Mouse (Mus musculus): Measurements from ENCODE around the gene B3gnt2. TPM values are rescaled to one million over a fixed set of nuclear protein-coding genes. Genes with fewer than 3 reads are reported as not detected.
A peak's percentile ranks its signal among the peaks of the same experiment; 100 is the strongest.

The B3gnt2 gene
- polyA plus RNA-seq, 1 experiment: 18.9 TPM

GRCm38 (mm10) chr11:22781190-22781589, 79.6 kb downstream of the B3gnt2 start:
- Histone ChIP-seq H3K4me3 (ENCODE audit: extremely low read depth, insufficient read depth, insufficient read length) (no peak overlapping the region), H3K4me1 (ENCODE audit: control insufficient read depth, insufficient read depth, insufficient read length) (peaks cover 25% of the 10 kb centered on the region), H3K27ac (ENCODE audit: insufficient read depth, low read length) (no peak overlapping the region), H3K27me3 (ENCODE audit: control insufficient read depth, insufficient read depth, low read length) (no peaks in the 10 kb centered on the region), H3K36me3 (ENCODE audit: control insufficient read depth, insufficient read depth, low read length) (no peaks in the 10 kb centered on the region)
- TF ChIP-seq POLR2A (IDR thresholded peaks at IDR 0.05; ENCODE audit: low read depth, low read length): no peak
- TF ChIP-seq CTCF (IDR thresholded peaks at IDR 0.05; ENCODE audit: extremely low read depth, insufficient read depth, insufficient read length, insufficient replicate concordance): no peak
- no peak for DNase-seq (ENCODE audit: low read depth in 1 of 2, low spot score in 2 of 2)

- Histone ChIP-seq H3K27ac (ENCODE audit: insufficient read depth, low read length) (0 out of 2 replicates have a peak overlapping the region, but pooled peaks have one; percentile 8), H3K4me1 (ENCODE audit: control insufficient read depth, insufficient read depth, insufficient read length) (peaks cover 25% of the 10 kb centered on the region), H3K36me3 (ENCODE audit: control insufficient read depth, insufficient read depth, low read length) (no peaks in the 10 kb centered on the region), H3K4me3 (ENCODE audit: extremely low read depth, insufficient read depth, insufficient read length) (no peak overlapping the region), H3K27me3 (ENCODE audit: control insufficient read depth, insufficient read depth, low read length) (no peaks in the 10 kb centered on the region)
- no peak for DNase-seq (ENCODE audit: low read depth in 1 of 2, low spot score in 2 of 2)
- 78% methylated on average over 2 of the region's 2 CpGs for WGBS
- no peak for TF ChIP-seq POLR2A (IDR thresholded peaks at IDR 0.05; ENCODE audit: low read depth, low read length)
- TF ChIP-seq CTCF (IDR thresholded peaks at IDR 0.05; ENCODE audit: extremely low read depth, insufficient read depth, insufficient read length, insufficient replicate concordance): no peak
Measured at GRCm38 (mm10) chr11:22780761-22781160, 80.0 kb downstream of the B3gnt2 start.

- Histone ChIP-seq H3K4me3 (ENCODE audit: extremely low read depth, insufficient read depth, insufficient read length) (no peak overlapping the region), H3K4me1 (ENCODE audit: control insufficient read depth, insufficient read depth, insufficient read length) (peaks cover 25% of the 10 kb centered on the region), H3K27me3 (ENCODE audit: control insufficient read depth, insufficient read depth, low read length) (no peaks in the 10 kb centered on the region), H3K27ac (ENCODE audit: insufficient read depth, low read length) (peak overlapping the region; percentile 40), H3K36me3 (ENCODE audit: control insufficient read depth, insufficient read depth, low read length) (no peaks in the 10 kb centered on the region)
- no peak for TF ChIP-seq POLR2A (IDR thresholded peaks at IDR 0.05; ENCODE audit: low read depth, low read length)
- no peak for TF ChIP-seq CTCF (IDR thresholded peaks at IDR 0.05; ENCODE audit: extremely low read depth, insufficient read depth, insufficient read length, insufficient replicate concordance)
- no peak for DNase-seq (ENCODE audit: low read depth in 1 of 2, low spot score in 2 of 2)
- 17% methylated on average over 6 of the region's 6 CpGs for WGBS
Measured at GRCm38 (mm10) chr11:22779821-22780551, 80.8 kb downstream of the B3gnt2 start.

- Histone ChIP-seq H3K4me3 (ENCODE audit: extremely low read depth, insufficient read depth, insufficient read length) (no peak overlapping the region), H3K27ac (ENCODE audit: insufficient read depth, low read length) (no peak overlapping the region), H3K36me3 (ENCODE audit: control insufficient read depth, insufficient read depth, low read length) (no peaks in the 10 kb centered on the region), H3K27me3 (ENCODE audit: control insufficient read depth, insufficient read depth, low read length) (no peaks in the 10 kb centered on the region), H3K4me1 (ENCODE audit: control insufficient read depth, insufficient read depth, insufficient read length) (peaks cover 25% of the 10 kb centered on the region)
- WGBS: 82% methylated on average over 3 of the region's 3 CpGs
- DNase-seq (ENCODE audit: low read depth in 1 of 2, low spot score in 2 of 2): no peak
- TF ChIP-seq POLR2A (IDR thresholded peaks at IDR 0.05; ENCODE audit: low read depth, low read length) (no peak), CTCF (IDR thresholded peaks at IDR 0.05; ENCODE audit: extremely low read depth, insufficient read depth, insufficient read length, insufficient replicate concordance) (no peak)
Measured at GRCm38 (mm10) chr11:22778596-22778995, 82.2 kb downstream of the B3gnt2 start.

GRCm38 (mm10) chr11:22777531-22777930, 83.2 kb downstream of the B3gnt2 start:
- DNase-seq (ENCODE audit: low read depth in 1 of 2, low spot score in 2 of 2): no peak
- TF ChIP-seq POLR2A (IDR thresholded peaks at IDR 0.05; ENCODE audit: low read depth, low read length) (no peak), CTCF (IDR thresholded peaks at IDR 0.05; ENCODE audit: extremely low read depth, insufficient read depth, insufficient read length, insufficient replicate concordance) (no peak)
- Histone ChIP-seq H3K4me1 (ENCODE audit: control insufficient read depth, insufficient read depth, insufficient read length) (peaks cover 20% of the 10 kb centered on the region), H3K36me3 (ENCODE audit: control insufficient read depth, insufficient read depth, low read length) (no peaks in the 10 kb centered on the region), H3K27me3 (ENCODE audit: control insufficient read depth, insufficient read depth, low read length) (no peaks in the 10 kb centered on the region), H3K27ac (ENCODE audit: insufficient read depth, low read length) (no peak overlapping the region), H3K4me3 (ENCODE audit: extremely low read depth, insufficient read depth, insufficient read length) (no peak overlapping the region)
- WGBS: 89% methylated on average over 2 of the region's 2 CpGs

GRCm38 (mm10) chr11:22774821-22775220, 85.9 kb downstream of the B3gnt2 start:
- H3K27ac ChIP-seq (ENCODE audit: insufficient read depth, low read length): no peak overlapping the region
- H3K27me3 ChIP-seq (ENCODE audit: control insufficient read depth, insufficient read depth, low read length): no peaks in the 10 kb centered on the region
- no peaks in the 10 kb centered on the region for H3K36me3 ChIP-seq (ENCODE audit: control insufficient read depth, insufficient read depth, low read length)
- 88% methylated on average over 2 of the region's 2 CpGs for WGBS
- TF ChIP-seq POLR2A (IDR thresholded peaks at IDR 0.05; ENCODE audit: low read depth, low read length) (no peak), CTCF (IDR thresholded peaks at IDR 0.05; ENCODE audit: extremely low read depth, insufficient read depth, insufficient read length, insufficient replicate concordance) (no peak)
- DNase-seq (ENCODE audit: low read depth in 1 of 2, low spot score in 2 of 2): no peak
- H3K4me1 ChIP-seq (ENCODE audit: control insufficient read depth, insufficient read depth, insufficient read length): peaks cover 3% of the 10 kb centered on the region; the same call in 1 of the 2 replicates
- H3K4me3 ChIP-seq (ENCODE audit: extremely low read depth, insufficient read depth, insufficient read length): no peak overlapping the region

GRCm38 (mm10) chr11:22766238-22766637, 94.5 kb downstream of the B3gnt2 start:
- TF ChIP-seq CTCF (IDR thresholded peaks at IDR 0.05; ENCODE audit: extremely low read depth, insufficient read depth, insufficient read length, insufficient replicate concordance): no peak
- no peak for TF ChIP-seq POLR2A (IDR thresholded peaks at IDR 0.05; ENCODE audit: low read depth, low read length)
- Histone ChIP-seq H3K4me3 (ENCODE audit: extremely low read depth, insufficient read depth, insufficient read length) (no peak overlapping the region), H3K36me3 (ENCODE audit: control insufficient read depth, insufficient read depth, low read length) (no peaks in the 10 kb centered on the region), H3K4me1 (ENCODE audit: control insufficient read depth, insufficient read depth, insufficient read length) (peaks cover 33% of the 10 kb centered on the region), H3K27ac (ENCODE audit: insufficient read depth, low read length) (no peak overlapping the region), H3K27me3 (ENCODE audit: control insufficient read depth, insufficient read depth, low read length) (no peaks in the 10 kb centered on the region)
- WGBS: 85% methylated on average over 2 of the region's 2 CpGs
- DNase-seq (ENCODE audit: low read depth in 1 of 2, low spot score in 2 of 2): no peak

All from spleen, adult 2 months (tissue).